Mouse (Mus musculus) thymus, postnatal 0 days (tissue): ENCODE results near the gene Olfr1118. TPM values are rescaled to one million over a fixed set of nuclear protein-coding genes. Genes with fewer than 3 reads are reported as not detected.
"Not testable (repeated sequence)": the region's sequence is repeated elsewhere in the genome, so short reads cannot be mapped to it uniquely, and the experiment has no call there.

ENCODE experiments used
- DNase-seq: peaks from one replicate; pipeline ENCODE4 v3.0.0-alpha.2; 2015; ENCODE audit warnings: low spot score
- polyA plus RNA-seq: library from polyadenylated mRNA; unstranded; fragments of >200 nt; fragmentation: Nextera tagmentation; extraction: Ambion mirVana; gene quantifications from 2 replicates; pipeline ENCODE4 v1.2.1, GENCODE M21; 2015

Olfr1118 gene
- not detected in 2 replicates for polyA plus RNA-seq

GRCm38 (mm10) chr2:87307281-87307680, at the start of gene Olfr1118:
Olfr1118 (plus strand) TSS chr2:87307581.
- DNase-seq: no peak

GRCm38 (mm10) chr2:87267234-87267633, 40.1 kb upstream of the Olfr1118 start, which contains the start of gene Olfr1116:
Olfr1116 (plus strand) TSS chr2:87267534.
- no peak for DNase-seq

GRCm38 (mm10) chr2:87293977-87294376, 13.4 kb upstream of the Olfr1118 start:
- DNase-seq: not testable (repeated sequence)

- no peak for DNase-seq
Measured at GRCm38 (mm10) chr2:87354515-87354914, 47.1 kb downstream of the Olfr1118 start, which contains the start of gene Olfr1120. Olfr1120 (plus strand) TSS chr2:87354815.

GRCm38 (mm10) chr2:87360121-87360520, 52.7 kb downstream of the Olfr1118 start:
- not testable (repeated sequence) for DNase-seq

Other genes starting within 250 kb of the Olfr1118 start
- gene Olfr1107, start 231.8 kb upstream of the Olfr1118 start, polyA plus RNA-seq: not detected in 2 replicates
- not detected in 2 replicates for gene Olfr1109, start 211.6 kb upstream of the Olfr1118 start, polyA plus RNA-seq
- gene Olfr259, start 193.0 kb upstream of the Olfr1118 start, polyA plus RNA-seq: not detected in 2 replicates
- not detected in 2 replicates for gene Olfr1110, start 167.3 kb upstream of the Olfr1118 start, polyA plus RNA-seq
- not detected in 2 replicates for gene Olfr1111, start 155.0 kb upstream of the Olfr1118 start, polyA plus RNA-seq
- gene Olfr1112, start 119.8 kb upstream of the Olfr1118 start, polyA plus RNA-seq: not detected in 2 replicates
- gene Olfr1113, start 98.6 kb upstream of the Olfr1118 start, polyA plus RNA-seq: not detected in 2 replicates
- not detected in 2 replicates for gene Olfr1115, start 59.6 kb upstream of the Olfr1118 start, polyA plus RNA-seq
- gene Olfr1116, start 40.0 kb upstream of the Olfr1118 start, polyA plus RNA-seq: not detected in 2 replicates
- gene Olfr1120, start 47.2 kb downstream of the Olfr1118 start, polyA plus RNA-seq: not detected in 2 replicates
- gene Olfr1121, start 62.3 kb downstream of the Olfr1118 start, polyA plus RNA-seq: not detected in 2 replicates
- not detected in 2 replicates for gene Olfr1122, start 78.3 kb downstream of the Olfr1118 start, polyA plus RNA-seq
- not detected in 2 replicates for gene Olfr1123, start 109.1 kb downstream of the Olfr1118 start, polyA plus RNA-seq
- gene Olfr1124, start 122.7 kb downstream of the Olfr1118 start, polyA plus RNA-seq: 0.09 TPM in 1 of 2 replicates, not detected in the other
- not detected in 2 replicates for gene Olfr1126, start 146.4 kb downstream of the Olfr1118 start, polyA plus RNA-seq
- not detected in 2 replicates for gene Pramel7, start 189.5 kb downstream of the Olfr1118 start, polyA plus RNA-seq
- not detected in 2 replicates for gene Pramel6, start 199.0 kb downstream of the Olfr1118 start, polyA plus RNA-seq
- gene Olfr153, start 224.2 kb downstream of the Olfr1118 start, polyA plus RNA-seq: not detected in 2 replicates
- not detected in 2 replicates for gene Olfr1128, start 238.0 kb downstream of the Olfr1118 start, polyA plus RNA-seq